ENCODE assay signal across 8 mouse cellular contexts in the genomic region with DNA sequence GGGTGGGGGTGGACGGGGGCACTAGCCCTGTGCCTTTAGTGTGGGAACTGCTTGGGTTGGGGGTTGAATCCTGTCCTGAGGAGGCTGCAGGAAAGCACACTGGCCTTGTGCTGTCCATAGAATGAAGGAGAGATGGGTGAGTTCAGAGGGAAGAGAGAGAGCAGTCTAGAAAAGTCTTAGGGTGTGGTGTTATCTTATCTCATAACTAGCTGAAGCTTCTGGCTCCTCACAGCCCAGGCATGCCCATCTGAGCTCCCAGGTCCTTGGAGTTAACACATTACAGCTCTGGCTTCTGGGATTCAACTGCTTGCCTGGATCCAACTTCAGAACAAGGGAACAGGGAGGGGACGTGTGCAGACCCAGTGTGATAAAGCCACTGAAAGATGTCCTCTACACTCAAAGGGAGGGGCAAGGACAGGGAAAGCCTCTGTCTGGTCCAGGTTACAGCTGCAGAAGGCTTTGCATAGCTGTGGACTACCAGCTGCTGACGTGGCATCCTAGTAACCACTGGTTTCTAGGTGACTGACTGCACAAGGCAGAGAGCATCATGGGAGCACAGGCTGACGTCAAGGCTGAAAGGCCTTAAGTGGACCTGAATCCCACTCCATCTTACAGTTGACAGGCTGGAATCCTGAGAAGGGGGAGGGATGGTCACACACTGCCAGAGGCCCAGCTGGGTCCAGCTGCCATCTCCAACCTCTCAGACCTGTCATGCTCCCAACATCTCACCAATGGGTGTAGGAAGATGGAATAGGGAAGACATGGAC. TPM values are rescaled to one million over a fixed set of nuclear protein-coding genes. Genes with fewer than 3 reads are reported as not detected.
A peak's percentile ranks its signal among the peaks of the same experiment; 100 is the strongest.
DNase-seq lines count a peak whose midpoint lies in the region; ATAC-seq and TF ChIP-seq lines count a peak whose summit lies in the region.

No protein-coding gene starts in this region.

- DNase-seq in CH12.LX (ENCODE audit: extremely low read depth): peak; percentile 82
- peak; percentile 27 for DNase-seq in embryo, embryonic 9.5 days (ENCODE audit: extremely low spot score)
- peak; percentile 87 for DNase-seq in lung, postnatal 10 days
- DNase-seq in left cerebral cortex, adult 11 months (ENCODE audit: low spot score): no peak
- DNase-seq in layer of hippocampus, postnatal 10 days (ENCODE audit: low spot score in 2 of 2): no peak
- no peak for DNase-seq in urinary bladder, postnatal 14 days (ENCODE audit: low spot score)
- no peak for DNase-seq in ovary, postnatal 14 days (ENCODE audit: low spot score)

- no peak overlapping the region for H3K4me3 ChIP-seq in CH12.LX (replicated peaks in 1 of 3; ENCODE audit: low read depth in 2 of 3, low read length in 2 of 3, poor library complexity in 1 of 3)

- TF ChIP-seq EP300 in CH12.LX (IDR thresholded peaks at IDR 0.05; ENCODE audit: low read length): no peak

- peak; percentile 52 for ATAC-seq in inflammation-experienced regulatory T-cells, adult 6 months

- no peak overlapping the region for H3K4me2 ChIP-seq in CH12.LX (ENCODE audit: insufficient read depth, low read depth, poor library complexity, severe bottlenecking)

- dilution Hi-C loops in CH12.LX (cut with MboI; ENCODE audit: extremely low pct_ligation_motif_present, extremely low pct_unique_long_range_greater_than_20kb, low sequenced_read_pairs): no loop called here

- in situ Hi-C loops in CH12.LX (cut with MboI; ENCODE audit: low pct_ligation_motif_present, low pct_unique_long_range_greater_than_20kb, low sequenced_read_pairs): no loop called here

- H3K27ac ChIP-seq in CH12.LX (ENCODE audit: insufficient read depth, low read depth): no peak overlapping the region

- no peak for TF ChIP-seq RAD21 in CH12.LX (IDR thresholded peaks at IDR 0.05; ENCODE audit: low read depth, low read length)

- H3K27me3 ChIP-seq in CH12.LX (replicated peaks): no peaks in the 10 kb centered on the region

- H3K36me3 ChIP-seq in CH12.LX (replicated peaks in 1 of 2; ENCODE audit: control insufficient read depth in 1 of 2, insufficient read depth in 1 of 2, low read length in 1 of 2): peaks cover 6 to 34% of the 10 kb centered on the region in 2 experiments

- TF ChIP-seq POLR2A in CH12.LX (IDR thresholded peaks at IDR 0.05; ENCODE audit: low read depth, low read length): no peak

- no peaks in the 10 kb centered on the region for H3K9me3 ChIP-seq in CH12.LX (replicated peaks; ENCODE audit: low read length)

- no peaks in the 10 kb centered on the region for H3K79me2 ChIP-seq in CH12.LX (replicated peaks; ENCODE audit: control insufficient read depth, extremely low read depth, insufficient read depth, poor library complexity, severe bottlenecking)

- H3K4me1 ChIP-seq in CH12.LX (ENCODE audit: control insufficient read depth in 1 of 2, insufficient read depth in 2 of 2): peaks cover 5 to 8% of the 10 kb centered on the region in 2 experiments

- H3K9ac ChIP-seq in CH12.LX (ENCODE audit: insufficient read depth, low read depth): no peak overlapping the region

- no peak for TF ChIP-seq CTCF in CH12.LX (conservative IDR thresholded peaks at IDR 0.05 in 1 of 2, IDR thresholded peaks at IDR 0.05 in 1 of 2; ENCODE audit: low read depth in 2 of 2, low read length in 2 of 2)

TF ChIP-seq in CH12.LX, 34 proteins besides CTCF, POLR2A, EP300 and RAD21:
- no peak for TF ChIP-seq TBP (conservative IDR thresholded peaks at IDR 0.05; ENCODE audit: low read depth, low read length)
- TF ChIP-seq ELF1 (IDR thresholded peaks at IDR 0.05; ENCODE audit: low read depth, low read length): no peak
- no peak for TF ChIP-seq MYC (IDR thresholded peaks at IDR 0.05; ENCODE audit: low read depth, low read length)
- TF ChIP-seq MAFK (IDR thresholded peaks at IDR 0.05; ENCODE audit: insufficient replicate concordance, low read length): peak; percentile 64; the same call in 1 of the 2 replicates
- TF ChIP-seq ZC3H11A (IDR thresholded peaks at IDR 0.05; ENCODE audit: low read depth, low read length): no peak
- TF ChIP-seq POLR2AphosphoS2 (IDR thresholded peaks at IDR 0.05; ENCODE audit: low read depth, low read length): no peak
- no peak for TF ChIP-seq ZKSCAN1 (IDR thresholded peaks at IDR 0.05; ENCODE audit: borderline replicate concordance, low read depth, low read length)
- 0 out of 2 replicates have a peak, but pooled peaks have one; percentile 13 for TF ChIP-seq NELFE (IDR thresholded peaks at IDR 0.05; ENCODE audit: low read depth, low read length)
- peak; percentile 53; the same call in 1 of the 2 replicates for TF ChIP-seq SIN3A (IDR thresholded peaks at IDR 0.05; ENCODE audit: low read length)
- TF ChIP-seq TCF12 (IDR thresholded peaks at IDR 0.05; ENCODE audit: low read depth, low read length): peak; percentile 42; the same call in 1 of the 2 replicates
- TF ChIP-seq SMC3 (IDR thresholded peaks at IDR 0.05; ENCODE audit: low read depth, low read length): no peak
- no peak for TF ChIP-seq KAT2A (IDR thresholded peaks at IDR 0.05; ENCODE audit: insufficient replicate concordance, low read length)
- TF ChIP-seq MAZ (IDR thresholded peaks at IDR 0.05; ENCODE audit: low read depth, low read length): 0 out of 2 replicates have a peak, but pooled peaks have one; percentile 41
- TF ChIP-seq BHLHE40 (IDR thresholded peaks at IDR 0.05; ENCODE audit: low read depth, low read length): no peak
- TF ChIP-seq HCFC1 (IDR thresholded peaks at IDR 0.05; ENCODE audit: low read depth, low read length): peak; percentile 35; the same call in 1 of the 2 replicates
- TF ChIP-seq JUN (IDR thresholded peaks at IDR 0.05; ENCODE audit: insufficient read depth, low read depth, low read length): 0 out of 2 replicates have a peak, but pooled peaks have one; percentile 3
- no peak for TF ChIP-seq ZMIZ1 (IDR thresholded peaks at IDR 0.05; ENCODE audit: low read depth, low read length)
- no peak for TF ChIP-seq CHD1 (IDR thresholded peaks at IDR 0.05; ENCODE audit: low read depth, low read length)
- TF ChIP-seq ETS1 (conservative IDR thresholded peaks at IDR 0.05; ENCODE audit: low read depth, low read length): peak; percentile 40

RNA-seq across cellular contexts. Expression of a gene that starts 1.9 kb away (rescaled TPM):
- total RNA-seq in CH12.LX (2012; rRNA removed): 0.25 TPM in 1 of 2 replicates, not detected in the other
- total RNA-seq in CH12.LX (2014; rRNA removed): not detected in 2 replicates
- polyA plus RNA-seq in CH12.LX (2012; ENCODE audit: insufficient read length, low read depth): 0.63 and 0.90 TPM in 2 replicates
- polyA plus RNA-seq in inflammation-experienced regulatory T-cells, adult 6 months (2017; shearing (Covaris generic)): 1 to 10 TPM in 1 of 3 experiments, under 1 TPM in 2; 0.67 to 1.6 (median 0.85) TPM
- 1 to 10 TPM; 7.0 to 7.1 TPM for total RNA-seq in layer of hippocampus, postnatal 10 days (2021)

RNA-seq across cellular contexts. Expression of a gene that starts 37.9 kb away (rescaled TPM):
- total RNA-seq in CH12.LX (2012; rRNA removed) (1,034 and 1,097 TPM in 2 replicates), CH12.LX (2014; rRNA removed) (1,162 and 1,228 TPM in 2 replicates)
- 854 and 997 TPM in 2 replicates for polyA plus RNA-seq in CH12.LX (2012; ENCODE audit: insufficient read length, low read depth)
- polyA plus RNA-seq in inflammation-experienced regulatory T-cells, adult 6 months (2017; shearing (Covaris generic)): 100 to 1,000 TPM; 423 to 700 (median 441) TPM
- 100 to 1,000 TPM; 341 to 384 TPM for total RNA-seq in layer of hippocampus, postnatal 10 days (2021)

RNA-seq across cellular contexts. Expression of a gene that starts 43.4 kb away (rescaled TPM):
- total RNA-seq in CH12.LX (2012; rRNA removed): 18.2 and 23.1 TPM in 2 replicates
- 15.5 and 18.6 TPM in 2 replicates for total RNA-seq in CH12.LX (2014; rRNA removed)
- 55.8 and 64.4 TPM in 2 replicates for polyA plus RNA-seq in CH12.LX (2012; ENCODE audit: insufficient read length, low read depth)
- polyA plus RNA-seq in inflammation-experienced regulatory T-cells, adult 6 months (2017; shearing (Covaris generic)): 1 to 10 TPM; 3.4 to 6.4 (median 3.7) TPM
- 10 to 100 TPM; 21.2 to 24.5 TPM for total RNA-seq in layer of hippocampus, postnatal 10 days (2021)

RNA-seq across cellular contexts. Expression of a gene that starts 58.6 kb away (rescaled TPM):
- total RNA-seq in CH12.LX (2012; rRNA removed): 67.8 and 76.2 TPM in 2 replicates
- 34.9 and 36.1 TPM in 2 replicates for total RNA-seq in CH12.LX (2014; rRNA removed)
- 134 and 137 TPM in 2 replicates for polyA plus RNA-seq in CH12.LX (2012; ENCODE audit: insufficient read length, low read depth)
- 100 to 1,000 TPM in 2 of 3 experiments, 10 to 100 TPM in 1; 64.4 to 113 (median 110) TPM for polyA plus RNA-seq in inflammation-experienced regulatory T-cells, adult 6 months (2017; shearing (Covaris generic))
- 10 to 100 TPM; 29.0 to 32.2 TPM for total RNA-seq in layer of hippocampus, postnatal 10 days (2021)

Comparison
In these comparisons a context has a peak if more than half of its experiments do, and no peak if none do; other contexts are left out.
1. DNase-seq: peak in CH12.LX (single experiment), embryo, embryonic 9.5 days (single experiment) and lung, postnatal 10 days (single experiment); none in left cerebral cortex, adult 11 months (single experiment), layer of hippocampus, postnatal 10 days (0 of 2), urinary bladder, postnatal 14 days (single experiment) and ovary, postnatal 14 days (single experiment).
2. RNA of a gene that starts 1.9 kb away (total RNA-seq): 7.0 to 7.1 TPM in layer of hippocampus, postnatal 10 days; 0.25 TPM in CH12.LX; every median in the first group is over 4 times any median in the second.